10 mouse cellular contexts compared by ENCODE assay signal in genomic region chr5:147314646-147315431, GRCm38 (mm10). TPM values are rescaled to one million over a fixed set of nuclear protein-coding genes. Genes with fewer than 3 reads are reported as not detected.
DNase-seq lines count a peak whose midpoint lies in the region; ATAC-seq and TF ChIP-seq lines count a peak whose summit lies in the region.
"Had no signal": no experiment of that assay in that cellular context is flagged by ENCODE, and none has a peak within 500 bp of the region (broad histone marks: within the 10 kb centered on the region; RNA-seq: fewer than 3 reads in every experiment).

No protein-coding gene starts in this region.

- H3K9ac ChIP-seq in heart, embryonic 11.5 days (ENCODE audit: low read depth, low read length) = no peak overlapping the region
- H3K9ac ChIP-seq in forebrain, embryonic 14.5 days (ENCODE audit: low read length) = no peak overlapping the region
- H3K9ac ChIP-seq: forebrain, embryonic 13.5 days; liver, embryonic 13.5 days had no signal

- no peaks in the 10 kb centered on the region for H3K4me1 ChIP-seq in heart, embryonic 11.5 days (ENCODE audit: control insufficient read depth, insufficient read depth, low read length)
- H3K4me1 ChIP-seq in E14TG2a.4 (replicated peaks; ENCODE audit: low read depth, low read length) = peaks cover 29% of the 10 kb centered on the region
- H3K4me1 ChIP-seq in forebrain, embryonic 14.5 days (ENCODE audit: control insufficient read depth, insufficient read depth, low read length) = no peaks in the 10 kb centered on the region
- H3K4me1 ChIP-seq: forebrain, embryonic 13.5 days; liver, embryonic 13.5 days had no signal

- peak overlapping the region; percentile 27 for H3K4me2 ChIP-seq in heart, embryonic 11.5 days
- no peak overlapping the region for H3K4me2 ChIP-seq in forebrain, embryonic 14.5 days (ENCODE audit: low read length)
- H3K4me2 ChIP-seq: forebrain, embryonic 13.5 days; liver, embryonic 13.5 days had no signal

- no peak for TF ChIP-seq CTCF in E14TG2a.4 (conservative IDR thresholded peaks at IDR 0.05; ENCODE audit: low read length)

- WGBS in heart, embryonic 11.5 days (ENCODE audit: insufficient replicate concordance) = 2% methylated on average over 39 of the region's 39 CpGs
- WGBS in forebrain, embryonic 14.5 days = under 1% methylated on average over 39 of the region's 39 CpGs

- intact Hi-C loops in heart, postnatal 14 days (cut with DNase I) = loop anchor here (5.0 to 10.0 kb wide), 3 partner anchors 88 to 640 kb away; no protein-coding TSS in a partner anchor
- intact Hi-C loops in left cerebral cortex, postnatal 25 days (cut with DNase I) = loop anchor here (5.0 kb wide), 4 partner anchors 38 to 638 kb away; partner anchors contain the start of gene Flt1

- no peak for DNase-seq in heart, postnatal 14 days
- peak; percentile 24 for DNase-seq in brain, adult 2 months (ENCODE audit: low read depth, low spot score)
- DNase-seq in ovary, postnatal 10 days (ENCODE audit: low spot score) = no peak
- DNase-seq in forebrain, embryonic 14.5 days (ENCODE audit: low spot score) = no peak
- DNase-seq in left cerebral cortex, postnatal 25 days (ENCODE audit: low spot score in 2 of 2) = no peak
- DNase-seq: liver, embryonic 13.5 days had no signal

- H3K9me3 ChIP-seq in heart, embryonic 11.5 days (replicated peaks; ENCODE audit: control insufficient read depth, low read length) = no peaks in the 10 kb centered on the region
- no peaks in the 10 kb centered on the region for H3K9me3 ChIP-seq in E14TG2a.4 (ENCODE audit: low read length)
- no peaks in the 10 kb centered on the region for H3K9me3 ChIP-seq in forebrain, embryonic 14.5 days (replicated peaks; ENCODE audit: control insufficient read depth, low read length)
- H3K9me3 ChIP-seq: forebrain, embryonic 13.5 days; liver, embryonic 13.5 days had no signal

- H3K27me3 ChIP-seq in heart, embryonic 11.5 days (ENCODE audit: control insufficient read depth, insufficient read depth, low read length) = peaks cover 95% of the 10 kb centered on the region
- peaks cover 92% of the 10 kb centered on the region for H3K27me3 ChIP-seq in E14TG2a.4 (ENCODE audit: insufficient read depth, low read length)
- H3K27me3 ChIP-seq in forebrain, embryonic 14.5 days (replicated peaks; ENCODE audit: control insufficient read depth, insufficient read depth, low read length) = peaks cover 94% of the 10 kb centered on the region

- H3K4me3 ChIP-seq in heart, embryonic 11.5 days (ENCODE audit: low read depth, low read length) = peak overlapping the region; percentile 1; the same call in 1 of the 2 replicates
- H3K4me3 ChIP-seq in E14TG2a.4 (replicated peaks; ENCODE audit: low read length) = peak overlapping the region; percentile 49
- no peak overlapping the region for H3K4me3 ChIP-seq in forebrain, embryonic 14.5 days (ENCODE audit: low read depth, low read length)
- H3K4me3 ChIP-seq: forebrain, embryonic 13.5 days; liver, embryonic 13.5 days had no signal

- ATAC-seq in heart, embryonic 11.5 days (replicated peaks; ENCODE audit: insufficient number of reproducible peaks, low FRiP score, low TSS enrichment) = no peak
- ATAC-seq in megakaryocyte progenitor cell, adult 5-6 weeks (replicated peaks; ENCODE audit: poor library complexity) = peak; percentile 54
- ATAC-seq in forebrain, embryonic 14.5 days = no peak
- ATAC-seq: forebrain, embryonic 13.5 days had no signal

- no peak overlapping the region for H3K27ac ChIP-seq in heart, embryonic 11.5 days (ENCODE audit: low read depth, low read length)
- H3K27ac ChIP-seq in forebrain, embryonic 14.5 days (ENCODE audit: low read depth, low read length) = no peak overlapping the region
- H3K27ac ChIP-seq: forebrain, embryonic 13.5 days; liver, embryonic 13.5 days had no signal

- no peaks in the 10 kb centered on the region for H3K36me3 ChIP-seq in heart, embryonic 11.5 days (ENCODE audit: control insufficient read depth, insufficient read depth, low read length)
- H3K36me3 ChIP-seq in E14TG2a.4 (ENCODE audit: insufficient read depth, low read length) = no peaks in the 10 kb centered on the region
- H3K36me3 ChIP-seq in forebrain, embryonic 14.5 days (ENCODE audit: control insufficient read depth, insufficient read depth, low read length) = no peaks in the 10 kb centered on the region
- H3K36me3 ChIP-seq: liver, embryonic 13.5 days had no signal

RNA-seq across cellular contexts. Expression of gene Urad, which starts 7.4 kb away (rescaled TPM):
- not detected in 2 replicates for polyA plus RNA-seq in heart, embryonic 11.5 days (2014; fragmentation: Nextera tagmentation; extraction: Ambion mirVana)
- not detected for total RNA-seq in heart, postnatal 14 days (2021)
- total RNA-seq in megakaryocyte progenitor cell, adult 5-6 weeks (2015) = not detected in 2 replicates
- total RNA-seq in megakaryocyte progenitor cell, adult 5-6 weeks (2017) = not detected in 2 replicates
- not detected in 2 replicates for polyA plus RNA-seq in forebrain, embryonic 14.5 days (2014; fragmentation: Nextera tagmentation; extraction: Ambion mirVana)
- total RNA-seq in left cerebral cortex, postnatal 25 days (2021) = not detected
- polyA plus RNA-seq: forebrain, embryonic 13.5 days had no signal

RNA-seq across cellular contexts. Expression of gene Cdx2, which starts 7.8 kb away (rescaled TPM):
- polyA plus RNA-seq in heart, embryonic 11.5 days (2014; fragmentation: Nextera tagmentation; extraction: Ambion mirVana) = not detected in 2 replicates
- total RNA-seq in heart, postnatal 14 days (2021) = not detected
- total RNA-seq in megakaryocyte progenitor cell, adult 5-6 weeks (2015) = not detected in 2 replicates
- total RNA-seq in megakaryocyte progenitor cell, adult 5-6 weeks (2017) = not detected in 2 replicates
- polyA plus RNA-seq in forebrain, embryonic 14.5 days (2014; fragmentation: Nextera tagmentation; extraction: Ambion mirVana) = not detected in 2 replicates
- total RNA-seq in left cerebral cortex, postnatal 25 days (2021) = not detected
- polyA plus RNA-seq: forebrain, embryonic 13.5 days; liver, embryonic 13.5 days had no signal

RNA-seq across cellular contexts. Expression of gene Pdx1, which starts 45.1 kb away (rescaled TPM):
- not detected in 2 replicates for polyA plus RNA-seq in heart, embryonic 11.5 days (2014; fragmentation: Nextera tagmentation; extraction: Ambion mirVana)
- total RNA-seq in heart, postnatal 14 days (2021) = not detected
- not detected in 2 replicates for total RNA-seq in megakaryocyte progenitor cell, adult 5-6 weeks (2015)
- not detected in 2 replicates for total RNA-seq in megakaryocyte progenitor cell, adult 5-6 weeks (2017)
- polyA plus RNA-seq in forebrain, embryonic 14.5 days (2014; fragmentation: Nextera tagmentation; extraction: Ambion mirVana) = not detected in 2 replicates
- not detected for total RNA-seq in left cerebral cortex, postnatal 25 days (2021)
- polyA plus RNA-seq: forebrain, embryonic 13.5 days; liver, embryonic 13.5 days had no signal
